Mouse (Mus musculus) monocyte, adult 2 months (primary cell): Measurements from ENCODE around the gene Sh3gl2.

Source experiments
- DNase-seq, 2 experiments: peaks; one replicate each; pipeline ENCODE4 v3.0.0; 2022; ENCODE audit warnings: low spot score in 2 of 2, low read depth in 1 of 2

The Sh3gl2 gene

GRCm38 (mm10) chr4:85300610-85301405, 95.9 kb downstream of the Sh3gl2 start:
- no peak for DNase-seq

DNA sequence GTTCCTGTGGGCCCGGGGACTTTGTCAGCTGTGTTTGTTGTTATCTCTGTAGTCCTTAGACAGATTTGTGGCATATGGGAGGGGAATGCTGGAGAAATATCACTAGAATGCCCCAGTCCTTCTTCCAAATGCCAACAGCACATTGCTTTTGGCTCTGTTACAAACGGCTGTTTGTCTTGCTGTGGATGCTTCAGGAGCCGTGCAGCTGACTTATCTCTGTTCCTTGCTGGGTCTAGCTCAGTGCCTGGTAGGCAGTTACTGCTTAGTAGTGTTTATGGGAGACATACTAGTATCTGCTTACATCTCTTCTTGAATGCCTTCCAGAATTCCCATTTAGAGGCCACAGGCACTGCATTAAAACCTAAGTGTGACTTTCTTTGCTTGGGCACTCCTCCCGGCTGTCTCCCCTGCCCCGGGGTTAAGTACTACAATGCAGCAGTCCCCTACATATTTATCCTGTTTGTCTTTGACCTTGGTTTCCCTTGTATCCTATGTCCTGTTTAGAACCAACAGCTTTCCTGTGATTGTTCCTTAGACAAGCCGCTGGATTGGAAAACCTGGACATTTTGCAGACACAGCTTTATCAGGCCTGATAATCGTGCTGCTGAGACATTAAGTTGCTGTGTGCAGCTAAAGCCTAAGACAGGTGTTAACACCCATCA, 101.1 kb downstream of the Sh3gl2 start:
- DNase-seq, result no peak

DNA sequence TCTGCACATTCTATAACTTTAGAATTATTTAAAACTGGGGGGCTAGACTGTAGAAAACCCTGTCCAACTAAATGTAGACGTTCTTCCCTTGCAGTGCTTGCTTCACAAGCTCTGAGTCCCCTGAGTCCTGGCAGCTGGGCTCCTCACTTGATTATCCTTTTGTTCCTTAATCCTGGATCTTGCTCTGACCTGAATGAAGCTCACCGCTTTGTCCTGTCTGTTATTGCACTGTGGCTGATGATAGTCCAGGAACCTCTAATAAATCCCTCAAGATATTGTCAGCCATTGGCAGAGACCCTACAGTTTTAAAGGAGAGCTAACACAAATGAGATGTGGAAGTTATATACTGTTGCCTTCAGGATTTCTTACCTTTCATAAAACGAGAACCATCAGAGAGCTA, 114.2 kb downstream of the Sh3gl2 start:
- no peak for DNase-seq

- DNase-seq, result no peak
Observed at GRCm38 (mm10) chr4:85325454-85325853, 120.5 kb downstream of the Sh3gl2 start.

- no peak for DNase-seq
Observed at GRCm38 (mm10) chr4:85326052-85326451, 121.1 kb downstream of the Sh3gl2 start.

GRCm38 (mm10) chr4:85334688-85335200, 129.8 kb downstream of the Sh3gl2 start:
- no peak for DNase-seq

DNA sequence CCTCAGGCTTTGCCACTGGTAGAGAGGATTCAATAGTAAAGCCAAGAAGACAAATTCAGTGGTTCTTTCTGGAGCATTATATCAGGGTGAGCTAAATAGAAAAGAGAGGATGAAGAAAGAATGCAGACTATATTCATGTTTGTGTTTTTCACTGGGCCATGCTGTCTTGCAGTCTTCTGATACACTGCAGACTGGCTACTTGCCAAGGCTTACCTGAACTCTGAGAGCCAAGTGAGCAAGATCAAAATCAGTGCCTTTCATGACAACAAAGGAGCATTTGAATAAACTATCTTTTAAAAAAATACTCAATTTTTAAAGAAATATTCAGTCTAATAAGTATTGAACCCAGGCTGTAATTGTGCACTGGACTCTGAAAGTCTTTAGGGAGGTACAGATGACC, 131.4 kb downstream of the Sh3gl2 start:
- DNase-seq, result no peak

DNA sequence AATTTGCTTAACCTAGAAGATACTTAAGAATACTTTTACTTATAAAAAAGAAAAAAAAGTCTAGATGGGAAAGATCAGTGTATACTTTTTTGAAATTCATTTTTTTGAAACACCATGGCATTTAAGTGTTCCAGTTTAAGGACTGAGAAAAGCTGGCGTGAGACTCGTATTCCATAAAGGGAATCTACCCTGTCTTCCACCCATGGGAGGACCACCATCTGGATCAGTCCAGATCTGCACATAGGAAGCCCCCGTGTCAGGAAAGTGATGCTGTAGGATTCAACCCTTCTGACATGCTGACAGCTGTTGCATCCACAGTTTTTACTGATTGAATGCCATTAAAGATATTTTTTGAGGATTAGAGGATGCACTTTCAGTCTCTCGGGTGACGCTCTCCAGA, 134.2 kb downstream of the Sh3gl2 start:
- DNase-seq, result no peak

GRCm38 (mm10) chr4:85340686-85341085, 135.8 kb downstream of the Sh3gl2 start:
- no peak for DNase-seq

DNA sequence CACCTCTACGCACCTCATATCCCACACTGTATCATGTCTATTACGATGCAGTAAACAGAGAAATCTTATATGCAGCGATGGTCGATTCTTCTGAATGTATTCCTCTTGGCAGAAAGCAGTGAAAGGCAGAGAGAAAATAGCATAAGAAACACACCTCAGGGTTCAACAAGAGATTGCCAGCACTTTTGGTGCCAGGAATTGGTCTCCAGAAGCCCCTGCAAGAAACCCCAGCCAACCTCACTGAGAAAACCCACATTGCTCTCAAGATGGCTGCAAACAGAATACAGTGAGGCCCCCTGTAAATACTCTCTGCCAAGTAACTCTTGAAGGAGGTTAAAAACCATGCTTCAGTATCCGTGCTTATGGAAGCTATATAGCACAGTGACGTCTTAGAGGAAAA, 141.0 kb downstream of the Sh3gl2 start:
- no peak for DNase-seq

DNA sequence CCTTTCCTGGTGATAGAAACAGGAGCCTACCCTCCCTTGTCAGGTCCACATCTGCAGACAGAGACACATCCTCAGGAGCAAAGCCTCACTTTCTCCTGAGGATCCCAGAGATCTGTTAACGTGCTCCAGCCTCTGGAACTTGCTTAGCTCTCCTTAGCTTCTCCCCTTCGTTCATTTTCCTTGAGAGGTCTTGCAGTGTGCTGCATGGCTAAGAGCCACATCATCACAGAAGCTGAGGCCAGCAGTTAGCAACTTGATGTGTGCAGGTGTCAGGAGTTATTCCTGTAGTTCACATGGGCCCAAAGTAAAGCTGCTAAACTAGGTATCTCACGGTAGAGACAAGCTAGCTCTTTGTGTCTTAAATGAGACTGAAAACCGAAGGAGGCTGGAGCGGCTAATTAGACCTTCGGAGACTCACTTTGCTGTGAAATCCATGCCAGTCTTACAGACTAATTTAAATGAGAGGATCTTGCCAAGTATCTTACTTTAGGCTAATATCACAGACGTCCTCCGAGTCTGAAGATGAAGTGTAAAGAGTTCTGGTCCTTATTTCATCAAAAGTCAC, 143.2 kb downstream of the Sh3gl2 start:
- DNase-seq, result no peak

DNA sequence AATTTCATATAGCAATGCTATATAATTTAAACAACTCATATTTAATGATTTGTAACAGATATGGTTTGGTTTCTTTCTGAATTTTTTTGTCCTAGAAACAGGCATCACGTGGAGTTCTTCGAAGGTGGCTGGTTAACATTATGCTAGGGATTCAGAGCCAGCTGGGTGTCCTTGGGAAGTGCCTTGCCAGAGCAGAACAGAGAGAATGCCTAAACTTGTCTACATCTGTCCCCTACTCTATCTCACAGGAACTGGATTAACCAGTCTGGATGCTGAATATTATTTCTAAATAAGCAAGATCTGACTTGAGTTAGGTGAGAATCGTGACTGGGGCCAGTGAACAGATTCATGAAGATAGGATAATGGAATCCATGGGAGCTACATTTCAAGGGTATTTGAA, 157.7 kb downstream of the Sh3gl2 start:
- no peak for DNase-seq

GRCm38 (mm10) chr4:85363205-85363604, 158.3 kb downstream of the Sh3gl2 start:
- DNase-seq, result no peak

DNA sequence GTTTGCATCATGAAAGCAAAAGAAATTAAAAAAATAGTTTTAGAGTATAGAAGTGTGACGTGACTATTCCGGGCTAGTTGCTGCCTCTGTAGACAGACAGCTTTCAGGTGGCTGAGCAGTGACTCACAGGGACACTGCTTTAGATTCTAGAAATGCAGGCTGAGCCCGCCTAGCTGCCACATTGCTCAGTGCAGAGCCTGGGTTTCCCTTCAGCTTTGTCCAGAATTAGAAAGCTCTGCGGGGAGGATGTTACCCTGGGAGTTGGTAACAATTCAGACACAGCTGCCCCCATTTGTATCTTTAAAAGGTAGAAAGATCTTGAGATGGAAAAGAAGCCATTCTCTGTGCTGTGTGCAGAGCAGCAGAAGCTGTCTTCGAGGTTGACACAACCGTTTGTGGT, 166.1 kb downstream of the Sh3gl2 start:
- DNase-seq, result no peak

GRCm38 (mm10) chr4:85374801-85375200, 169.9 kb downstream of the Sh3gl2 start:
- DNase-seq, result no peak

DNA sequence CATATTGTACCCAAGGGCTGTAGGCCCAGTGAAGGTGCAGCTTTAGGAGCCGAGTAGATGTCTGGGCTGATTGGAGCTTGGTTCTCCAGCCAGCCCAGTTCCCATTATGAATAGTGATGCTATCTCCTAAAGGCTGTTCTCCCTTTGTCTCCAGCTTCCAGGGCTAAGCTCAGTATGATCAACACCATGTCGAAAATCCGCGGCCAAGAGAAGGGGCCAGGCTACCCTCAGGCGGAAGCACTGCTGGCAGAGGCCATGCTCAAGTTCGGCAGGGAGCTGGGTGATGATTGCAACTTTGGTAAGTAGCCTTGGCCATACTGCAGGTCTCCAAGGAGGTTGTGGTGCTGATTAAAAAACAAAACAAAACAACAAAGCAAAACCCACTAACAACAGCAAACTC, 171.3 kb downstream of the Sh3gl2 start:
- no peak for DNase-seq

- no peak for DNase-seq
Observed at GRCm38 (mm10) chr4:85376610-85377009, 171.7 kb downstream of the Sh3gl2 start.

GRCm38 (mm10) chr4:85385241-85385640, 180.3 kb downstream of the Sh3gl2 start:
- no peak for DNase-seq

GRCm38 (mm10) chr4:85387676-85388075, 182.8 kb downstream of the Sh3gl2 start:
- no peak for DNase-seq

GRCm38 (mm10) chr4:85391795-85392194, 186.9 kb downstream of the Sh3gl2 start:
- DNase-seq, result no peak

DNA sequence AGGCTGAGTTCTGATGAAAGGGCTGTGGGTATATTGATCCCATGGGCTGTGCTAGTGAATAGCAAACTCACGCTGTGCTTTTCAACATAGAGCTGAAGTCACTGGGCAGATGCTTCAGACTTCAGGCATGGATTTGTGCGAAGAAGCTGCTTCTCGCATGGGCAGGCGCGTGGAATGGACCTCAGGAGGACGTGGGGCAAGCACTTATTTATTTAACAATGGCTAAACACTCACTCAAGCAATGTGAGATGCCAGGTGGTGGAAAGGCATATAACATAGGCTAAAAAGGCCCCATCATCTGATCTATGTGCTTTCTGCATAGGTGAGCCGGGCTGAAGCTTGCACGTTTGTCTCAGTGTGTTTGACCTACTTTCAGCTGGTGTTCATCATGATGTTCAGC, 193.8 kb downstream of the Sh3gl2 start:
- no peak for DNase-seq

GRCm38 (mm10) chr4:85402823-85403222, 197.9 kb downstream of the Sh3gl2 start:
- DNase-seq, result no peak
